Mouse (Mus musculus) midbrain, postnatal 0 days (tissue): ENCODE measurements at regions not wholly inside any gene's neighbourhood (a gene's known extent, or its start where the extent isn't known, plus 50 kb on each side); places are given as distances from the start of the nearest gene placed in this dataset.

Source experiments
- ATAC-seq: fragments of 200-750 bp; cut with Nextera tagmentation; 2 replicates; pipeline ENCODE4 v1.8.0; 2017; ENCODE audit warnings: moderate number of reproducible peaks, mild to moderate bottlenecking, moderate TSS enrichment, moderate library complexity; ENCODE audit not compliant: low FRiP score
- DNase-seq: peaks from one replicate; pipeline ENCODE4 v3.0.0-alpha.2; 2015; ENCODE audit warnings: low spot score
- H3K27ac ChIP-seq: fragments of 300-500 bp; sonication (generic); 2 replicates; pipeline ENCODE4 v1.5.1; 2014; ENCODE audit warnings: low read depth, mild to moderate bottlenecking, low read length, mixed read lengths
- H3K27me3 ChIP-seq: fragments of 300-500 bp; sonication (generic); 2 replicates; pipeline ENCODE4 v1.6.1; 2014; ENCODE audit warnings: low read length, control low read depth, mixed read lengths; ENCODE audit not compliant: insufficient read depth
- H3K36me3 ChIP-seq: fragments of 300-500 bp; sonication (generic); 2 replicates; pipeline ENCODE4 v1.6.1; 2014; ENCODE audit warnings: low read length, control low read depth, mixed read lengths; ENCODE audit not compliant: insufficient read depth
- H3K4me1 ChIP-seq: fragments of 300-500 bp; sonication (generic); 2 replicates; pipeline ENCODE4 v1.6.1; 2014; ENCODE audit warnings: mild to moderate bottlenecking, control low read depth, antibody characterized with exemption, low read length, mixed read lengths; ENCODE audit not compliant: insufficient read depth
- H3K4me2 ChIP-seq: fragments of 300-500 bp; sonication (generic); 2 replicates; pipeline ENCODE4 v1.6.1; 2014; ENCODE audit warnings: low read depth, mild to moderate bottlenecking, low read length, mixed read lengths; ENCODE audit not compliant: poor library complexity, severe bottlenecking
- H3K4me3 ChIP-seq: fragments of 300-500 bp; sonication (generic); 2 replicates; pipeline ENCODE4 v1.5.1; 2014; ENCODE audit warnings: low read depth, mild to moderate bottlenecking, low read length, moderate library complexity
- H3K9ac ChIP-seq: fragments of 300-500 bp; sonication (generic); replicated peaks from 2 replicates; pipeline ENCODE4 v1.6.1; 2014; ENCODE audit warnings: mild to moderate bottlenecking, low read length, moderate library complexity, mixed read lengths; ENCODE audit not compliant: poor library complexity, severe bottlenecking
- H3K9me3 ChIP-seq: fragments of 300-500 bp; sonication (generic); 2 replicates; pipeline ENCODE4 v1.6.1; 2016; ENCODE audit warnings: low read length, control low read depth
- CTCF ChIP-seq: IDR thresholded peaks from 2 replicates; pipeline ENCODE4 v1.5.1; 2016; ENCODE audit warnings: antibody characterized with exemption, mild to moderate bottlenecking
- WGBS: fragments of 180-500 bp; shearing (Covaris S2); extraction: QIAGEN DNeasy Blood & Tissue Kit; methylation state at CpG from one replicate; pipeline ENCODE4 v1.1.7; 2014; 5-methylcytosine and 5-hydroxymethylcytosine counted together

DNA sequence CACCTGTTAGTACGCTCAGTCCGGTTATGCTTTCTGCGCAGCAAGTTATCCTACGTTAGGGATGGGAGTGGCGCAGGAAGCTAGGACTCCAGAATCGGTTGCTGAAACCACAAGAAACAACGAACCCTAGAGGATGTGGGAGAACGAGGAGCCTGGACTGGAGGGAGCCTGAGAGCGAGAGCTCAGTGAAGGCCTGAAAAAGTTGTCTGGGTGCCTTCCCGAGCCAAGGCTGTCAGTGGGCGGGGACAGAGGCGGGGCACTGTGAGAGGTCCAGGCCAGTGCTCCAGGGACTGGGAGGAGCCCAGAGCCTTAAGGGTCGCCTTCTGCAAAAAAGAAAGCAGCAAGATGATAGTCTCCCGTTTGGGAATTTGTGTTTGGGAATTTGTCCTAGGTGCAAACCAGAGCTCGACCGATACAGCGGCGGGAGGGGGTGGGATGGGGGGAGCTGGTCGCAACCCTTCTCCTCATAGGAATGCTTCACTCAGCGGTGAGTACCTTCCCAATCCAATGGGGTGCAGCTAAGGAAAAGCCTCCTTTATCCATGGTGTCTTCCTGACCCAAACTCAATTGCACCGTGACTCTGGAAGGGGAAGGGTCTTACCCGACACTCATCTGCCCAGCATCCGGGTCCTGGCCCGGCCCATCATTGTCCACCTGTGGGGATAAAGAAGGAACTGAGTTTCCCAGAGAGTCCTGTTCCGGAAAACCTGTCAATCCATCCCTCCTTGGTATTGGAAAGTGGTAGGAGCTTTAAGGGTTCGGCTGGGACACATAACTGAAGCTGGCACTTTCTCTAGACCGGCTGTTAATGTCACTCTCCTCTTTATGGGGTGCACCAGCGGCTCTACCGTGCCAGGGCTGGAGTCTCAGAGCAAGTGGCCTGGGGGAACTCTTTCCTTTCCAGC is 453.6 kb upstream of the Tmem132c start:
- Histone ChIP-seq H3K27ac (no peak overlapping the region), H3K4me1 (no peaks in the 10 kb centered on the region), H3K27me3 (peaks cover 9% of the 10 kb centered on the region; the same call in 1 of the 2 replicates), H3K9ac (no peak overlapping the region; the same call in 1 of the 2 replicates), H3K9me3 (no peaks in the 10 kb centered on the region), H3K36me3 (no peaks in the 10 kb centered on the region), H3K4me3 (peak overlapping the region; percentile 28), H3K4me2 (peak overlapping the region; percentile 50)
- no peak for ATAC-seq
- peak; percentile 50 for DNase-seq
- 5% methylated on average over 29 of the region's 29 CpGs for WGBS
- TF ChIP-seq CTCF: no peak

GRCm38 (mm10) chr5:126799698-126800279 is 441.8 kb upstream of the Tmem132c start:
- Histone ChIP-seq H3K9ac (no peak overlapping the region), H3K4me3 (no peak overlapping the region), H3K27ac (no peak overlapping the region), H3K27me3 (no peaks in the 10 kb centered on the region), H3K9me3 (no peaks in the 10 kb centered on the region), H3K4me2 (no peak overlapping the region), H3K36me3 (no peaks in the 10 kb centered on the region), H3K4me1 (no peaks in the 10 kb centered on the region)
- no peak for DNase-seq
- no peak for ATAC-seq
- no peak for TF ChIP-seq CTCF
- 72% methylated on average over 8 of the region's 8 CpGs for WGBS

DNA sequence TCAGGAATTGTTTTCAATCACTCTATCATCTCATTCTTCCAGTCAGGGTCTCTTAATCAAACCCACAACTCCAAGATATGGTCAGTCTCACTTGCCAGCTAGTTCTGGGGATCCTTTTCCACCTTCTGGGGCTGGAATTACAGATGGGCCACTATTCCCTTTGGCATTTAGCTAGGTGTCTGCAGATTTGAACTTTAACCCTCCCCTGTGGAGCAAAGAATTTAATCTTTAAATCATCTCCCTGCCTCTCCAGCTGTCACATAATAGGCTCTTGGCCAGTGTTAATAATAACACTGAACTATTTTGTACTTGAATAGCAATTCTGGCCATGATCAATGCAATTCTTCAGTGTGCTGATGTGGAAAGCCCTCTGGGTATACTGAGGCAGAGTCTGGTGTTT is 435.0 kb upstream of the Tmem132c start:
- H3K4me1 ChIP-seq: no peaks in the 10 kb centered on the region
- H3K4me2 ChIP-seq: no peak overlapping the region
- H3K9me3 ChIP-seq: no peaks in the 10 kb centered on the region
- no peaks in the 10 kb centered on the region for H3K36me3 ChIP-seq
- DNase-seq: no peak
- H3K27me3 ChIP-seq: no peaks in the 10 kb centered on the region
- H3K4me3 ChIP-seq: no peak overlapping the region
- ATAC-seq: no peak
- no peak overlapping the region for H3K9ac ChIP-seq
- no peak for TF ChIP-seq CTCF
- H3K27ac ChIP-seq: no peak overlapping the region

DNA sequence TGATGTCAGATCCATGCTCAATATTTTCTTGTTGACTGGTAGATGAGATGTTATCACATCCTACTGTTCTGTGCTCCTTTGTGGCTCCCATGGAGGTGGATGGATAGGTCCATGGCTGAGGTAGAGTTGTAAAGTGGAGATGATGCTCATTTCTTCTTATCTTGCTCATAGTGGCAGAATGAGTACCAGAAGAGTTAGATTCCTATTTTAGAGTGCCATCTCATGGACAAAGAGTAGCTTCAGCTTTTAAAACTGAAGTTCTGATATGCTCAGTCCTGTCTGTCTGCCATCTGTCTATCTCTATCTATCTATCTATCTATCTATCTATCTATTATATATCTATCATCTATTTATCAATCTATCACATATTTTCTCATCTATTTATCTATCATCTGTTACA is 425.5 kb upstream of the Tmem132c start:
- TF ChIP-seq CTCF: peak; percentile 45
- H3K4me2 ChIP-seq: no peak overlapping the region
- H3K27me3 ChIP-seq: no peaks in the 10 kb centered on the region
- H3K36me3 ChIP-seq: no peaks in the 10 kb centered on the region
- H3K9me3 ChIP-seq: no peaks in the 10 kb centered on the region
- no peak overlapping the region for H3K27ac ChIP-seq
- no peaks in the 10 kb centered on the region for H3K4me1 ChIP-seq
- H3K4me3 ChIP-seq: no peak overlapping the region
- H3K9ac ChIP-seq: no peak overlapping the region
- DNase-seq (no peak), ATAC-seq (no peak)

- DNase-seq (no peak), ATAC-seq (no peak)
- H3K27ac ChIP-seq: no peak overlapping the region
- no peaks in the 10 kb centered on the region for H3K27me3 ChIP-seq
- H3K4me1 ChIP-seq: no peaks in the 10 kb centered on the region
- WGBS: 94% methylated on average over 3 of the region's 3 CpGs
- no peaks in the 10 kb centered on the region for H3K9me3 ChIP-seq
- no peak overlapping the region for H3K9ac ChIP-seq
- H3K4me3 ChIP-seq: no peak overlapping the region
- no peaks in the 10 kb centered on the region for H3K36me3 ChIP-seq
- no peak overlapping the region for H3K4me2 ChIP-seq
- TF ChIP-seq CTCF: no peak
Measured at GRCm38 (mm10) chr5:126835440-126835839, 406.2 kb upstream of the Tmem132c start.

DNA sequence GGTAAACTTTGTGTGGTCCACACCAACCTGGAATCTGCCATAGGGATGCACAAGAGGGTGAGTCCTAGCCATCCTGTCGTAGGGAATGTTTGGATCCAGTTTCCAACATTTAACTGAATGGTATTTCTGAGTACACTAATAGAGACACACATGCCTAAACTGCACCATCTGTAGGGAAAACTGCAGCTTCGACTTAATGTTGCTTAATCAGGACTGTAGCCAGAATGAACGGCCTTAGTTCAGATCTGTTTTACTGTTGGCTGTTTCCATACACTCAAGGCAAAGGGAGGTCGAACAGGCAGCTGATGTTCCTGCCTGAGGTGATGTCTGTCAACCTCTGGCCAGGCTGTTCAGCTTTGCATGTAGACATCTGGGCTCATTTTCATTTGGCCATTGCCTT is 399.0 kb upstream of the Tmem132c start:
- H3K9ac ChIP-seq: no peak overlapping the region

More for the DNA sequence above, 399.0 kb upstream of the Tmem132c start:
- DNase-seq: no peak
- Histone ChIP-seq H3K27me3 (no peaks in the 10 kb centered on the region), H3K9me3 (no peaks in the 10 kb centered on the region), H3K4me1 (no peaks in the 10 kb centered on the region), H3K4me2 (no peak overlapping the region), H3K36me3 (no peaks in the 10 kb centered on the region), H3K27ac (no peak overlapping the region), H3K4me3 (no peak overlapping the region)
- WGBS: 78% methylated on average over 4 of the region's 4 CpGs
- ATAC-seq: no peak
- TF ChIP-seq CTCF: no peak
